Mouse (Mus musculus): Measurements from ENCODE around the gene Fjx1. TPM values are rescaled to one million over a fixed set of nuclear protein-coding genes. Genes with fewer than 3 reads are reported as not detected.

Gene Fjx1
- polyA plus RNA-seq, 1 experiment from 2014 or later: 48.4 TPM

GRCm38 (mm10) chr2:102399864-102400604 lies 52.3 kb downstream of the Fjx1 start:
- 0 out of 2 replicates have a peak, but pooled peaks cover 3% of the 10 kb centered on the region for H3K27me3 ChIP-seq
- ATAC-seq (ENCODE audit: low FRiP score, low read depth): no peak
- 40% methylated on average over 48 of the region's 48 CpGs for WGBS

More at GRCm38 (mm10) chr2:102399864-102400604, 52.3 kb downstream of the Fjx1 start:
- Histone ChIP-seq H3K36me3 (no peaks in the 10 kb centered on the region), H3K4me1 (peaks cover 20% of the 10 kb centered on the region), H3K9ac (replicated peaks) (peak overlapping the region; percentile 88), H3K9me3 (no peaks in the 10 kb centered on the region), H3K4me2 (replicated peaks) (peak overlapping the region; percentile 88), H3K4me3 (peak overlapping the region; percentile 79), H3K27ac (replicated peaks) (peak overlapping the region; percentile 93)

Other genes starting within 250 kb of the Fjx1 start
- 59.0 and 78.8 TPM in 2 replicates for gene Trim44, start 44.7 kb downstream of the Fjx1 start, polyA plus RNA-seq (2016; fragmentation: Nextera tagmentation; extraction: Ambion mirVana)
- gene Pamr1, start 97.5 kb upstream of the Fjx1 start, polyA plus RNA-seq (2016; fragmentation: Nextera tagmentation; extraction: Ambion mirVana): 1.7 and 2.7 TPM in 2 replicates
- 20.6 and 25.7 TPM in 2 replicates for gene Slc1a2, start 206.2 kb upstream of the Fjx1 start, polyA plus RNA-seq (2016; fragmentation: Nextera tagmentation; extraction: Ambion mirVana)